Mouse (Mus musculus): ENCODE results near the gene Prkn. TPM values are rescaled to one million over a fixed set of nuclear protein-coding genes. Genes with fewer than 3 reads are reported as not detected.

Prkn gene
- polyA plus RNA-seq, 1 experiment from 2014 or later, result 0.14 TPM

- Histone ChIP-seq H3K9ac (ENCODE audit: low read depth, low read length) (no peak overlapping the region), H3K4me1 (replicated peaks; ENCODE audit: control insufficient read depth, insufficient read depth, low read length) (no peaks in the 10 kb centered on the region), H3K36me3 (ENCODE audit: control insufficient read depth, insufficient read depth, low read length) (no peaks in the 10 kb centered on the region), H3K4me3 (ENCODE audit: low read depth, low read length) (no peak overlapping the region), H3K4me2 (no peak overlapping the region), H3K9me3 (ENCODE audit: control insufficient read depth, low read length) (no peaks in the 10 kb centered on the region), H3K27me3 (replicated peaks; ENCODE audit: control insufficient read depth, insufficient read depth, low read length) (no peaks in the 10 kb centered on the region), H3K27ac (ENCODE audit: low read depth, low read length) (no peak overlapping the region)
- DNase-seq (ENCODE audit: low spot score), result no peak
- WGBS, result 79% methylated on average over 4 of the region's 4 CpGs
- ATAC-seq (replicated peaks; ENCODE audit: low FRiP score), result no peak
Measured at GRCm38 (mm10) chr17:11284246-11284645, 444.1 kb downstream of the Prkn start.

GRCm38 (mm10) chr17:11290183-11290582 is 450.0 kb downstream of the Prkn start:
- H3K4me3 ChIP-seq (ENCODE audit: low read depth, low read length), result no peak overlapping the region
- no peaks in the 10 kb centered on the region for H3K27me3 ChIP-seq (replicated peaks; ENCODE audit: control insufficient read depth, insufficient read depth, low read length)
- DNase-seq (ENCODE audit: low spot score) (no peak), ATAC-seq (replicated peaks; ENCODE audit: low FRiP score) (no peak)
- no peak overlapping the region for H3K4me2 ChIP-seq
- no peak overlapping the region for H3K9ac ChIP-seq (ENCODE audit: low read depth, low read length)
- H3K36me3 ChIP-seq (ENCODE audit: control insufficient read depth, insufficient read depth, low read length), result no peaks in the 10 kb centered on the region
- no peaks in the 10 kb centered on the region for H3K4me1 ChIP-seq (replicated peaks; ENCODE audit: control insufficient read depth, insufficient read depth, low read length)
- H3K9me3 ChIP-seq (ENCODE audit: control insufficient read depth, low read length), result no peaks in the 10 kb centered on the region
- H3K27ac ChIP-seq (ENCODE audit: low read depth, low read length), result no peak overlapping the region
- WGBS, result 67% methylated on average over 3 of the region's 3 CpGs

DNA sequence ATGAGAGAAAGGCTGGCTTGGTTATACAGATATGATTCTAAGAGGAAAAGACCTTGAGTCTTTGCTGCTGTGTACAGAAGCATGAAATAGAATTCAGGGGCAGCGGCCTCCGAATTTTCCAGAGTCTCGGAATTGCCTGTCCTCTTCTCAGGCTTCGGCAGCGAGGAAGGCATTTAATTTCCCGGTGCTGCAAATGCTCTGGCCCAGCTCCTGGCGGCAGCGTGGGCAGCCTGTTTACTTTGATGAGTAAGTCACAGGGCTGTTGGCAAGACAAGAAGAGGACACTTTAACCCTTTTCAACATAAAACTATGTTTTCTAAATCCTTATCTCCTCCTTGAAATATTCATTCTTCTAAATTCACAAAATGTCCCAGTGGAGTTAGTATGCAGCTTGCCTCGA is 462.9 kb downstream of the Prkn start:
- H3K27me3 ChIP-seq (replicated peaks; ENCODE audit: control insufficient read depth, insufficient read depth, low read length), result no peaks in the 10 kb centered on the region
- DNase-seq (ENCODE audit: low spot score), result no peak
- H3K9me3 ChIP-seq (ENCODE audit: control insufficient read depth, low read length), result no peaks in the 10 kb centered on the region; the same call in 1 of the 2 replicates
- no peak overlapping the region for H3K9ac ChIP-seq (ENCODE audit: low read depth, low read length)
- no peak overlapping the region for H3K4me2 ChIP-seq
- no peak overlapping the region for H3K27ac ChIP-seq (ENCODE audit: low read depth, low read length)
- 73% methylated on average over 9 of the region's 9 CpGs for WGBS
- ATAC-seq (replicated peaks; ENCODE audit: low FRiP score), result no peak
- H3K4me3 ChIP-seq (ENCODE audit: low read depth, low read length), result no peak overlapping the region
- no peaks in the 10 kb centered on the region for H3K4me1 ChIP-seq (replicated peaks; ENCODE audit: control insufficient read depth, insufficient read depth, low read length)
- H3K36me3 ChIP-seq (ENCODE audit: control insufficient read depth, insufficient read depth, low read length), result no peaks in the 10 kb centered on the region

DNA sequence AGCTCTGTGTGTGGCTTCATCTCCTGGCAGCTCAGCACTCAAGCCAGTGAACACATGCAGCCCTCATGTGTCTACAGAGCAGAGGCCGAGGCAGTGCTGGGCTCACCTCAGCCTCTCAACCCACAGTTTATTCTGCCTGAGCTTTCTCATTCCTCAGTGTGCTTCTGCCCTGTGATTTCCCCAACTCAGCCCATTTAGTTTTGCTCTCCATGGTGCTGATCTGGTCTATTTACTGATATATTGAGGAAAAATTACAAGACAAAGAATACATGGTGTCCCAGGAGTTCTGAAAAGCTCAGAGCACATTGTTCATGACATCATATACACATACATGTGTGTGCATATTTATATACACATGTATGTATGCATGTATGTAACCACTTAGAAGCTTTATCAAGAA is 469.7 kb downstream of the Prkn start:
- no peak for DNase-seq (ENCODE audit: low spot score)

GRCm38 (mm10) chr17:11314163-11314562 is 474.0 kb downstream of the Prkn start:
- Histone ChIP-seq H3K9me3 (ENCODE audit: control insufficient read depth, low read length) (no peaks in the 10 kb centered on the region), H3K36me3 (ENCODE audit: control insufficient read depth, insufficient read depth, low read length) (no peaks in the 10 kb centered on the region), H3K4me3 (ENCODE audit: low read depth, low read length) (no peak overlapping the region), H3K27ac (ENCODE audit: low read depth, low read length) (no peak overlapping the region), H3K27me3 (replicated peaks; ENCODE audit: control insufficient read depth, insufficient read depth, low read length) (no peaks in the 10 kb centered on the region), H3K4me1 (replicated peaks; ENCODE audit: control insufficient read depth, insufficient read depth, low read length) (no peaks in the 10 kb centered on the region), H3K4me2 (no peak overlapping the region), H3K9ac (ENCODE audit: low read depth, low read length) (no peak overlapping the region)
- ATAC-seq (replicated peaks; ENCODE audit: low FRiP score), result no peak
- WGBS, result 95% methylated on average over 2 of the region's 2 CpGs
- no peak for DNase-seq (ENCODE audit: low spot score)

More for the DNA sequence above, 469.7 kb downstream of the Prkn start:
- no peak overlapping the region for H3K4me2 ChIP-seq
- no peak for ATAC-seq (replicated peaks; ENCODE audit: low FRiP score)
- 48% methylated on average over 1 of the region's 1 CpGs for WGBS
- H3K4me1 ChIP-seq (replicated peaks; ENCODE audit: control insufficient read depth, insufficient read depth, low read length), result no peaks in the 10 kb centered on the region
- H3K27ac ChIP-seq (ENCODE audit: low read depth, low read length), result no peak overlapping the region
- no peaks in the 10 kb centered on the region for H3K9me3 ChIP-seq (ENCODE audit: control insufficient read depth, low read length)
- no peak overlapping the region for H3K9ac ChIP-seq (ENCODE audit: low read depth, low read length)
- no peak overlapping the region for H3K4me3 ChIP-seq (ENCODE audit: low read depth, low read length)
- no peaks in the 10 kb centered on the region for H3K27me3 ChIP-seq (replicated peaks; ENCODE audit: control insufficient read depth, insufficient read depth, low read length)
- no peaks in the 10 kb centered on the region for H3K36me3 ChIP-seq (ENCODE audit: control insufficient read depth, insufficient read depth, low read length)

DNA sequence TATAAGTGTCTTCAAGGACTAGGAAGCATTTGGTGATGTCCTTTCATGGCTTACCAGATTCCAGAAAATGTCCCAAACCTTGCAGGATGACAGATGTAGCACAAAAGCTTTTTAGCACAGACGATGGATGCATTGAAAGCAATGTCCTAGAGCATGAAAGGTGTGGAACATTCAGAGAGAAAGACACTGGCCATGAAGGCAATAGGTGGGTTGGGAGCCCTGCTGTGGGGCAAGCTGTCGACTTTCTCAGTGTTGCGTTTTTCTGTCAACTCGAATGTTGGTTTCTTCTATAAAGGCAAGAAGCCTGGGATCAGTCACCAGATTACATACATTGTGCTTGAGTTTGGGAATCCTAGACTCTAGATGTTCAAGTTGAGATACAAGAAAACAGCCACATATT is 475.5 kb downstream of the Prkn start:
- WGBS, result 80% methylated on average over 4 of the region's 4 CpGs
- ATAC-seq (replicated peaks; ENCODE audit: low FRiP score), result no peak
- no peaks in the 10 kb centered on the region for H3K36me3 ChIP-seq (ENCODE audit: control insufficient read depth, insufficient read depth, low read length)

DNA sequence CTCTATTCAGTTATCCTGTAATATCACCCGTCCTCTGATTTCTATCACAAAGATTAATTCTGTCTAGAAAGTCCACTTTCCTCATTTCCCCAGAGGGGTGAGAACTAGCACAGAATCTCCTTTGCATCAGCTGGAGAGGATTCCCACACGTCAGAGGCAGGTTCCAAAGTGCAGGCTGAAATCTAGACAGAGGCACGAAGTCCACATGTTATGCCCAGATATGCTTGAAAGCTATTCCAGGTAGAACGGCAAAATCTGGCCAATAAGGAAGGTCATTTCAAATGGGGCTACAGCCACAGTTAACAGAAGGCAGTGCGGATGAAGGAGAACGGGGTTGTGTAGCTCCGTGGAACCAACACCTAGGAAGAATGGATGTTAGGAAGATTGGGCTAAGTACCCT is 478.8 kb downstream of the Prkn start:
- WGBS, result 79% methylated on average over 7 of the region's 7 CpGs
- Histone ChIP-seq H3K4me2 (no peak overlapping the region), H3K4me1 (replicated peaks; ENCODE audit: control insufficient read depth, insufficient read depth, low read length) (no peaks in the 10 kb centered on the region), H3K27ac (ENCODE audit: low read depth, low read length) (no peak overlapping the region), H3K27me3 (replicated peaks; ENCODE audit: control insufficient read depth, insufficient read depth, low read length) (no peaks in the 10 kb centered on the region), H3K4me3 (ENCODE audit: low read depth, low read length) (no peak overlapping the region), H3K9ac (ENCODE audit: low read depth, low read length) (no peak overlapping the region), H3K36me3 (ENCODE audit: control insufficient read depth, insufficient read depth, low read length) (no peaks in the 10 kb centered on the region), H3K9me3 (ENCODE audit: control insufficient read depth, low read length) (no peaks in the 10 kb centered on the region)
- no peak for DNase-seq (ENCODE audit: low spot score)
- ATAC-seq (replicated peaks; ENCODE audit: low FRiP score), result no peak

More for the DNA sequence above, 475.5 kb downstream of the Prkn start:
- H3K9ac ChIP-seq (ENCODE audit: low read depth, low read length), result no peak overlapping the region
- DNase-seq (ENCODE audit: low spot score), result no peak
- H3K4me3 ChIP-seq (ENCODE audit: low read depth, low read length), result no peak overlapping the region
- H3K9me3 ChIP-seq (ENCODE audit: control insufficient read depth, low read length), result no peaks in the 10 kb centered on the region
- H3K4me2 ChIP-seq, result no peak overlapping the region
- H3K27ac ChIP-seq (ENCODE audit: low read depth, low read length), result no peak overlapping the region
- H3K27me3 ChIP-seq (replicated peaks; ENCODE audit: control insufficient read depth, insufficient read depth, low read length), result no peaks in the 10 kb centered on the region
- H3K4me1 ChIP-seq (replicated peaks; ENCODE audit: control insufficient read depth, insufficient read depth, low read length), result no peaks in the 10 kb centered on the region

GRCm38 (mm10) chr17:11319666-11320360 is 479.6 kb downstream of the Prkn start:
- H3K4me3 ChIP-seq (ENCODE audit: low read depth, low read length), result no peak overlapping the region
- no peak overlapping the region for H3K9ac ChIP-seq (ENCODE audit: low read depth, low read length)
- no peaks in the 10 kb centered on the region for H3K9me3 ChIP-seq (ENCODE audit: control insufficient read depth, low read length)
- no peak for DNase-seq (ENCODE audit: low spot score)
- 75% methylated on average over 7 of the region's 7 CpGs for WGBS
- H3K4me1 ChIP-seq (replicated peaks; ENCODE audit: control insufficient read depth, insufficient read depth, low read length), result no peaks in the 10 kb centered on the region
- ATAC-seq (replicated peaks; ENCODE audit: low FRiP score), result no peak
- H3K36me3 ChIP-seq (ENCODE audit: control insufficient read depth, insufficient read depth, low read length), result no peaks in the 10 kb centered on the region
- H3K27me3 ChIP-seq (replicated peaks; ENCODE audit: control insufficient read depth, insufficient read depth, low read length), result no peaks in the 10 kb centered on the region
- no peak overlapping the region for H3K4me2 ChIP-seq
- H3K27ac ChIP-seq (ENCODE audit: low read depth, low read length), result no peak overlapping the region

DNA sequence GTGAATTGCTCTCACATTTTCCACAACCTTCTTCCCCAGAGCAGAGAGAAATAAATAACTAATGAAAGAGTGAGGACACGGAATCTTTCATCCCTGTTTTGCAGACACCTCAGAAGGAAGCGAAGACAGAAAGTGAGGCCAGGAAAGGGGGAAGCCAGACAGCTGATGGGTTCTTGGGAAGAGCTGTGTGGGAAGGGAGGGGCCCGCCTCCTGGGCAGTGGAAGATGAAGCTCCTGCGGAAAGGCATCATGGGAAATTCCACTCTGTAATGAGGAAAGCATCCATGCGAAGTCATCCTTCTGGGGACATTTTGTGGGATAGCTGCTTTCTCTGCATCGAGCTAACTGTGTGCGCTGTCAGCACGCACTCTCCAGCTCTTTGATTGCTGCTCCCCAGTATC is 491.9 kb downstream of the Prkn start:
- no peaks in the 10 kb centered on the region for H3K4me1 ChIP-seq (replicated peaks; ENCODE audit: control insufficient read depth, insufficient read depth, low read length)
- H3K4me2 ChIP-seq, result no peak overlapping the region
- H3K27ac ChIP-seq (ENCODE audit: low read depth, low read length), result no peak overlapping the region
- H3K9ac ChIP-seq (ENCODE audit: low read depth, low read length), result no peak overlapping the region
- ATAC-seq (replicated peaks; ENCODE audit: low FRiP score) (no peak), DNase-seq (ENCODE audit: low spot score) (no peak)
- no peaks in the 10 kb centered on the region for H3K27me3 ChIP-seq (replicated peaks; ENCODE audit: control insufficient read depth, insufficient read depth, low read length)
- 73% methylated on average over 8 of the region's 8 CpGs for WGBS
- H3K4me3 ChIP-seq (ENCODE audit: low read depth, low read length), result no peak overlapping the region
- H3K36me3 ChIP-seq (ENCODE audit: control insufficient read depth, insufficient read depth, low read length), result no peaks in the 10 kb centered on the region
- H3K9me3 ChIP-seq (ENCODE audit: control insufficient read depth, low read length), result no peaks in the 10 kb centered on the region
